Mouse (Mus musculus) megakaryocyte progenitor cell, adult 5-6 weeks (primary cell): ENCODE measurements around the gene Rhd. TPM values are rescaled to one million over a fixed set of nuclear protein-coding genes. Genes with fewer than 3 reads are reported as not detected.

Experiments used
- ATAC-seq: replicated peaks from 2 replicates; pipeline ENCODE4 v1.8.0; 2016; ENCODE audit warnings: mild to moderate bottlenecking, moderate TSS enrichment, inconsistent platforms; ENCODE audit not compliant: poor library complexity
- total RNA-seq, 2 experiments: library from RNA; stranded (forward) in 1 of 2; stranded (reverse) in 1 of 2; fragments of 157-497, 149-512 nt in 1 of 2; fragments of 200-1000 nt in 1 of 2; gene quantifications; 2 replicates each; pipeline versions ENCODE4 v1.2.3 to v1.2.4; 2015 to 2017

Rhd gene
- total RNA-seq, 2 experiments from 2014 or later = 15.3 to 15.9 TPM

GRCm38 (mm10) chr4:134856056-134856455 lies 8.3 kb upstream of the Rhd start:
- no peak for ATAC-seq

DNA sequence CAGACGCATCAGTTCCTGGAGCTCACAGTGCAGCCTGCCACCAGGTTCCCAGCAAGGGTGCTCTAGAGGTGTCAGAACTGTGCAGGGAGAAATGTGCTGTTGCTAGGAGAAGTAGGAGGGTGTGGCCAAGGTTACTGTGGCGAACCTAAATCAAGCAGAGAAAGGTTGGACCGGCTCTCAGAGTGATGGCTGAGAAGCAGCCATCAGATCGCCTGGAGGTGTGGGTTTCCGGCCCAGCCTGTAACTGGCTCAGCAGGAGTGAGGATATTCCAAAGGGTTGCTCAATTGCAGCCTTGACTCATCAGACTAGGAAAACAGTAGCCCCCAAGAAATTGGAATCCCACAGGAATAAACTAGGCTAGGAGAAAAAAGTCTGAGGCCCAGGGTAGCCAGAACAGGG lies 7.8 kb upstream of the Rhd start:
- ATAC-seq = no peak

DNA sequence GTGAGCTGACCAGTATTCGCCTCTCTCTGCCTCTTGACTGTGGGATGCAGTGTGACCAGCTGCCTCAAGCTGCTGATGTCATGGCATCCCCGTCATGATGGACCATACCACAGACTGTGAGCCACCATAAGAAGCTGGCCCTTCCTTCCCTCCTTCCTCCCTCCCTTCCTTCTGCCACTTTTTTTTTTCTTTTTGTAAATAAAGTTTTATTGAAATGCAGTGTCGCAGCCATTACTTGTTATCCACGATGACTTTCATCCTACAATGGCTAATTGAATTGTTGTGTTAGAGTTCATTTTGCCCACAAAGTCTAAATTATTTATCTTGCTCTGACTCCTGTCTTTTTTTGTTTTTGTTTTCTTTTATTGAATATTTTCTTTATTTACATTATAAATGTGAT lies 5.8 kb upstream of the Rhd start:
- no peak for ATAC-seq

GRCm38 (mm10) chr4:134861884-134862283 lies 2.5 kb upstream of the Rhd start:
- ATAC-seq = no peak

GRCm38 (mm10) chr4:134862996-134863395 lies 1.3 kb upstream of the Rhd start:
- ATAC-seq = no peak

DNA sequence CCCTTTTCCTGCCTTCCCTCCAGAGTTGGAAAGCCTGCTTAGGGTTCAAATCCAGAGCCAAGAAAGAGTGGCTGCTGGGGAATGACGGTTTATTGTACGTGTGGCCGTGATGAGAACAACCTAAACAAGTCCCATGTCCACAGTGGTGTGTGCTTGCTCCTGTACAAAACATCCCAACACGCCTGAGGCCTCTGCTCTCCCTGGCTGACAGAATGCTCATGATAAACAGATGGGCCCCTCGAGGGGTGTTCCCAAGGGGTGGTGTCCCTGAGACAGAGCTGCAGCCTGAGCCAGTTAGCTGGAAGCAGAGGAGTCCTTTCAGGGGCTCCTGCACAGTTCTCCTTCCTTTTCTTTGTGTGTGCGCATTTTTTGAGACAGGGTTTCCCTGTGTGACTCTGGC lies 1.0 kb downstream of the Rhd start:
- ATAC-seq = peak; percentile 61

- ATAC-seq = no peak
Observed at GRCm38 (mm10) chr4:134865789-134866188, 1.5 kb downstream of the Rhd start.

DNA sequence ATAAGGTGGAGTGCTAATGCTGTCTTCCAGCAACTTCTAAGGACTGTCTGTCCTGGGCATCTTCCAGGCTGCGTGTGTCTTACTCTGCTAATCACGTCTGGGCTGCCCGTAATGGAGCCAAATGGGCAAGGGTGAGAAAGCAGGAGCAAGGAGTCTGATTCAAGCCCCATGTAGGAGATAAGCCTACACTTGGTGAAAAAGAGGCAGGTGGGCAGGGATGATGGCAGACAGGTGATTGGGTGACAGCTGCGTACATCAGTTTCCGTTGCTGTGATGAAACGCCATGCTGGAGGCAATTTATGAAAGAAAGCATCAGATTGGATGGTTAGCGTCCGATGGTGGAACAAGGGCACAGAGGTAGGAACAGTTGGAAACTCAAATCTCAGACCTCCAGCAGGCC lies 2.9 kb downstream of the Rhd start:
- ATAC-seq = no peak

DNA sequence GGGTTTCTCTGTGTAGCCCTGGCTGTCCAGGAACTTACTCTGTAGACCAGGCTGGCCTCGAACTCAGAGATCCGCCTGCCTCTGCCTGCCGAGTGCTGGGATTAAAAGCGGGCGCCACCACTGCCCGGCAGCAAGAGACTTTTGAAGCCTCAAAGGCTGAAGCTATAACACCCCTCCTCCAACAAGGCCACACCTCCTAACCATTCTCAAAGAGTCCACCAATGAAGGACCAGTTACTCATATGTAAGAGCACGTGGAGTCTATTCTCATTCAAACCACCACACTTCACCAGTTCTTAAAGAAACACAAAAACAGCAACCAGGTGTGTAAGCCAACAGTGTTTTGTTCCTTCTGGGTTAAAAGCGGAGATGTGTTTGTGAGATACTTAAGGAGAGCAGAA lies 3.3 kb downstream of the Rhd start:
- no peak for ATAC-seq

GRCm38 (mm10) chr4:134868065-134868464 lies 3.7 kb downstream of the Rhd start:
- no peak for ATAC-seq

GRCm38 (mm10) chr4:134868490-134868889 lies 4.2 kb downstream of the Rhd start:
- ATAC-seq = no peak

GRCm38 (mm10) chr4:134869068-134869730 lies 4.9 kb downstream of the Rhd start:
- ATAC-seq = peak; percentile 82

DNA sequence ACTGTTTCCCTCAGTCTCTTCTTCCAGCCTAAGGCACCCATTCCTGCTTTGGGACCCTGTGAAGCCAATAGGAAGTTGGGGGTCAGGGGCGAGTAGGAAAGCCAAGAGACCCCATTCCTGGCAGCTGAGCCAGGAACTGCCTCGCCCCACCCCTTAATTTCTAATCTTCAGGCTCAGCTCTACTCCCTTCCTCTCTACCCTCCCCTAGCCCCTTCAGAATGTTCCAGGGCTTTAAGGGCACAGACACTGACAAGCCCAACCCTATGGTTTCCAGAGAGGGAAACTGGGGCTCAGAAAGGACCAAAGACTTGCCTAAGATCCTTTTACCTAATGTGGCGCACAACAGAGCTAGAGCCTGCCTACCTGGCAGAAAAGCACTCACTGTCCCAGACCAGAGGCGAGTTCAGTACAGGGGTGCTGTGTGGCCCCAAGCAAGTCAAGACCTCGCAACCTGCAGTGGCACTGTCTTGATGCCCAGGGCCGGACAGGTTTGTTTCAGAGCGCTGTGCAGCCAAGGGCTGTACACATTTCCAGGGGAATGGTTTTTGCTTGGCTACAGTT lies 5.6 kb downstream of the Rhd start:
- 0 out of 2 replicates have a peak, but pooled peaks have one; percentile 20 for ATAC-seq

DNA sequence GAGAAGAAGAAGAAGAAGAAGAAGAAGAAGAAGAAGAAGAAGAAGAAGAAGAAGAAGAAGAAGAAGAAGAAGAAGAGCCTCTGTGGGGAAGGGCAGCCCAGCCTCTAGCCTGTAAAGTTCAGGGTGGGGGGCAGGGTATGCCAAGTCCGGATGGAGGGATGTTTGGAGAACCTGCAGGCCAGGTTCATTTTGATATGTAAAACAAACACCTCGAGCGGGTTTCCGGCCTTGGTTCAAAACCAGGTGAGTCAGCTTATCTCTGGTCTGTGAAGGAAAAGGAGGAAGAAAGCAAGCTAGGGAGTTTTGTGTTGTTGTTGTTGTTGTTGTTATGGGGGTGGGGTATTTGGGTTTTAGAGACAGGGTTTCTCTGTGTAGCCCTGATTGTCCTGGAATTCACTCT lies 7.1 kb downstream of the Rhd start:
- no peak for ATAC-seq

- ATAC-seq = no peak
Observed at GRCm38 (mm10) chr4:134871950-134872349, 7.6 kb downstream of the Rhd start.

DNA sequence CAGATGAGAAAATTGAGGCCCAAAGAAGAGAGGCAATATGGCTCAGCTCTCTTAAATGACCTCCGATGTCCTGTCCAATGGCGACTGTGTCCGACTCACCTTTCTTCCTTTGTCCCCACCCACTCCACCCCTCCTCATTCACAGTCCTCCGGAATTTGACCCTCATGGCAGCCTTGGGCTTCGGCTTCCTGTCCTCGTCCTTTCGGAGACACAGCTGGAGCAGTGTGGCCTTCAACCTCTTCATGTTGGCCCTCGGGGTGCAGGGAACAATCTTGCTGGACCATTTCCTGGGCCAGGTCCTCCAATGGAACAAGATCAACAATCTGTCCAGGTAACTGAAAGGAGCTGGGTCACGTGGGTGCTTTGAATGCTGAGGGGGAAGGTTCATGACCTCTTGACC lies 11.8 kb downstream of the Rhd start:
- ATAC-seq = no peak

- peak; percentile 78 for ATAC-seq
Observed at GRCm38 (mm10) chr4:134879410-134879981, 15.2 kb downstream of the Rhd start.

DNA sequence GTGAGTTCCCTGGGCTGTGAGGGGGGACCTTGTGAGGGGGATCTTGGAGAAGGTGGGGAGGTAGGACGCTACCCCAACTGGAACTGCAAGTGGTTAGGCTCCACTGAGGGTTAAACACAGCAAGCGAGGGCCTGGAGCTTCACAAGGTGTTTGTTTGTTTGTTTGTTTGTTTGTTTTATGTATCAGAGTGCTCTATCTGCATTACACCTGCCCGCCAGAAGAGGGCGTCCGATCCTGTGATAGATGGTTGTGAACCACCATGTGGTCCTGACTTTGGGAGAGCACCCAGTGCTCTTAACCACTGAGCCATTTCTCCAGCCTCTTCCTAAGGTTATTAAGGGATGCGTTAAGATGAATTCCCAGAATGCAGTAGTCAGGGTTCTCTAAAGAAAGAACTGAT lies 15.7 kb downstream of the Rhd start:
- ATAC-seq = peak; percentile 45; the same call in 1 of the 2 replicates

- ATAC-seq = peak; percentile 88
Observed at GRCm38 (mm10) chr4:134883266-134883665, 18.9 kb downstream of the Rhd start.

GRCm38 (mm10) chr4:134883808-134884207 lies 19.5 kb downstream of the Rhd start:
- no peak for ATAC-seq

DNA sequence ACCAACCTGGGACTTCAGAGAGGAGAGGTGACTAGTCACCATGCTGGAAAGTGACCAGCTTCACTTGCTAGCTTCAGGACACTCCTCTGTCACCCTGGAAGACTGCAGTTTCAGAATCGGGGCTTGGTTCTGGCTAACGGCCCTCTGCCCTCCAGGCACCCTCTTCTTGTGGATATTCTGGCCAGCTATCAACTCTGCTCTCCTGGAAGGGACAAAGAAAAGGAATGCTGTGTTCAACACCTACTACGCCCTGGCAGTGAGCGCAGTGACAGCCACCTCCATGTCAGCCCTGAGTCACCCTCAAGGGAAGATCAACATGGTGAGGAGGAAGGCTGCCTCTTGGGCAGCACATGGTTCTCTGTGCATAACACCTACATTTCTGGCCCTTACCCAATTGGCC lies 20.0 kb downstream of the Rhd start:
- no peak for ATAC-seq

DNA sequence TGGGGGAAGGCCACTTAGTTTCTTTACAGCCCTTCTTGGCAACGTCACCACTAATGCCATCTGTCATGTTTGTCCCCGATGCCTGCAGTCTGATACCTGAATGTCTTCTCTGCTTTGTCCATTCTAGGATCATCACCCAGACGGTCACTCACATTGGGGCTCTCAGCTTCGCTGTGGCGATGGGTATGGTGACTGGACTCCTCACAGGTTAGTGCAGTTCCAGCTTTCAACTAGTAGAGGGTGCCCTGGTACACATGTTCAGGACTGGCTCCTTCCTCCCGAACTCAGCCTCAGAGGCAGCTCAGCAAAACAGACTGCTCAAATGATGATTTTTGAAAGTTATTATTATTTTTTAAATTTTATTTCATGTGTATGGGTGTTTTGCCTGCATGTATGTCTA lies 27.8 kb downstream of the Rhd start:
- ATAC-seq = 0 out of 2 replicates have a peak, but pooled peaks have one; percentile 34

DNA sequence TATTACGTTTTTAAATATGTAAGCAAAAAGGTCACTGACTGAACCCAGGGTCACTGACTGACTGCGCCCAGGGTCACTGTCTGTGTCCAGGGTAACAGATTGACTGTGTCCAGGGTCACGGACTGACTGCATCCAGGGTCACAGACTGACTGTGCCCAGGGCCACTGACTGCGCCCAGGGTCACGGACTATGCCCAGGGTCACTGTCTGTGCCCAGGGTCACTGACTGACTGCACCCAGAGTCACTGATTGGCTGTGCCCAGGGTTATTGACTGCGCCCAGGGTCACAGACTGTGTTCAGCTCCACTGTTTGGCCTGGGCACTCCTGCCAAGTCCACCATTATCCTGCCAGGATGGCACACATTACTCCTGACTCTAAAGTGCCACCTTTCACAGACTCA lies 32.9 kb downstream of the Rhd start:
- no peak for ATAC-seq
